In genomic region chr12:8498591-8499000, GRCm38 (mm10) we compare ENCODE assay signal across 8 mouse cellular contexts. TPM values are rescaled to one million over a fixed set of nuclear protein-coding genes. Genes with fewer than 3 reads are reported as not detected.
DNase-seq lines count a peak whose midpoint lies in the region; ATAC-seq lines count a peak whose summit lies in the region.

No protein-coding gene starts in this region.

- peaks cover 42% of the 10 kb centered on the region for H3K4me1 ChIP-seq in forebrain, embryonic 12.5 days
- peaks cover 28% of the 10 kb centered on the region for H3K4me1 ChIP-seq in hindbrain, embryonic 16.5 days (ENCODE audit: control insufficient read depth, insufficient read depth, low read depth, low read length)
- H3K4me1 ChIP-seq in liver, embryonic 11.5 days (replicated peaks; ENCODE audit: control insufficient read depth, insufficient read depth, low read length), result peaks cover 26% of the 10 kb centered on the region
- peaks cover 35% of the 10 kb centered on the region for H3K4me1 ChIP-seq in neural tube, embryonic 12.5 days

- WGBS in forebrain, embryonic 12.5 days, result 1% methylated on average over 13 of the region's 13 CpGs
- under 1% methylated on average over 10 of the region's 13 CpGs for WGBS in hindbrain, embryonic 16.5 days
- WGBS in liver, embryonic 11.5 days, result 8% methylated on average over 13 of the region's 13 CpGs
- under 1% methylated on average over 13 of the region's 13 CpGs for WGBS in neural tube, embryonic 12.5 days

- H3K4me3 ChIP-seq in forebrain, embryonic 12.5 days (replicated peaks), result peak overlapping the region; percentile 82
- H3K4me3 ChIP-seq in hindbrain, embryonic 16.5 days (ENCODE audit: low read length), result peak overlapping the region; percentile 93
- H3K4me3 ChIP-seq in liver, embryonic 11.5 days (ENCODE audit: low read depth, low read length), result peak overlapping the region; percentile 75
- H3K4me3 ChIP-seq in neural tube, embryonic 12.5 days, result peak overlapping the region; percentile 86

- H3K9ac ChIP-seq in forebrain, embryonic 12.5 days, result peak overlapping the region; percentile 96
- peak overlapping the region; percentile 85 for H3K9ac ChIP-seq in hindbrain, embryonic 16.5 days (ENCODE audit: low read depth, low read length)
- peak overlapping the region; percentile 85 for H3K9ac ChIP-seq in liver, embryonic 11.5 days (ENCODE audit: low read depth, low read length)
- peak overlapping the region; percentile 99 for H3K9ac ChIP-seq in neural tube, embryonic 12.5 days

- intact Hi-C loops in gastrocnemius, postnatal 36 days (cut with DNase I), result loop anchor here (5.0 kb wide), 1 partner anchor 111 kb away; no protein-coding TSS in a partner anchor

- peak; percentile 4; the same call in 1 of the 2 replicates for ATAC-seq in forebrain, embryonic 12.5 days (ENCODE audit: low FRiP score)
- no peak for ATAC-seq in hindbrain, embryonic 16.5 days
- ATAC-seq in liver, embryonic 11.5 days (replicated peaks; ENCODE audit: low FRiP score), result no peak; the same call in 1 of the 2 replicates
- ATAC-seq in neural tube, embryonic 12.5 days (ENCODE audit: low FRiP score, low read depth), result peak; percentile 6

- H3K4me2 ChIP-seq in forebrain, embryonic 12.5 days, result peak overlapping the region; percentile 93
- H3K4me2 ChIP-seq in hindbrain, embryonic 16.5 days (ENCODE audit: low read length), result peak overlapping the region; percentile 93
- H3K4me2 ChIP-seq in liver, embryonic 11.5 days, result peak overlapping the region; percentile 95
- H3K4me2 ChIP-seq in neural tube, embryonic 12.5 days (replicated peaks), result peak overlapping the region; percentile 90

- H3K27me3 ChIP-seq in forebrain, embryonic 12.5 days, result no peaks in the 10 kb centered on the region
- H3K27me3 ChIP-seq in hindbrain, embryonic 16.5 days (replicated peaks; ENCODE audit: control insufficient read depth, insufficient read depth, low read length), result no peaks in the 10 kb centered on the region
- H3K27me3 ChIP-seq in liver, embryonic 11.5 days (replicated peaks; ENCODE audit: control insufficient read depth, insufficient read depth, low read length), result no peaks in the 10 kb centered on the region
- H3K27me3 ChIP-seq in neural tube, embryonic 12.5 days (replicated peaks), result no peaks in the 10 kb centered on the region

- no peaks in the 10 kb centered on the region for H3K36me3 ChIP-seq in forebrain, embryonic 12.5 days (replicated peaks)
- H3K36me3 ChIP-seq in hindbrain, embryonic 16.5 days (ENCODE audit: control insufficient read depth, insufficient read depth, low read length), result no peaks in the 10 kb centered on the region
- no peaks in the 10 kb centered on the region for H3K36me3 ChIP-seq in liver, embryonic 11.5 days (ENCODE audit: control insufficient read depth, insufficient read depth, low read length)
- H3K36me3 ChIP-seq in neural tube, embryonic 12.5 days, result no peaks in the 10 kb centered on the region

- H3K27ac ChIP-seq in forebrain, embryonic 12.5 days, result peak overlapping the region; percentile 100
- H3K27ac ChIP-seq in hindbrain, embryonic 16.5 days (ENCODE audit: low read depth, low read length), result peak overlapping the region; percentile 99
- H3K27ac ChIP-seq in liver, embryonic 11.5 days (ENCODE audit: low read depth, low read length), result peak overlapping the region; percentile 95
- H3K27ac ChIP-seq in neural tube, embryonic 12.5 days, result peak overlapping the region; percentile 99

- no peaks in the 10 kb centered on the region for H3K9me3 ChIP-seq in forebrain, embryonic 12.5 days
- H3K9me3 ChIP-seq in hindbrain, embryonic 16.5 days (ENCODE audit: control insufficient read depth, low read length), result no peaks in the 10 kb centered on the region
- H3K9me3 ChIP-seq in liver, embryonic 11.5 days (ENCODE audit: control insufficient read depth, low read length), result no peaks in the 10 kb centered on the region
- no peaks in the 10 kb centered on the region for H3K9me3 ChIP-seq in neural tube, embryonic 12.5 days

- DNase-seq in gastrocnemius, postnatal 10 days, result peak; percentile 52
- no peak for DNase-seq in gastrocnemius, postnatal 36 days
- DNase-seq in R1 (ENCODE audit: low read depth, low spot score), result peak; percentile 23
- DNase-seq in liver, embryonic 11.5 days (ENCODE audit: low spot score), result no peak
- DNase-seq in spleen, postnatal 36 days (ENCODE audit: low spot score in 2 of 2), result no peak

RNA-seq across cellular contexts. Expression of gene Rhob, which starts 1.2 kb away (rescaled TPM):
- 10 to 100 TPM; 80.5 to 82.4 TPM for total RNA-seq in gastrocnemius, postnatal 10 days (2021)
- total RNA-seq in gastrocnemius, postnatal 36 days (2021), result 10 to 100 TPM; 50.7 to 56.4 TPM
- 44.9 and 55.5 TPM in 2 replicates for polyA plus RNA-seq in forebrain, embryonic 12.5 days (2016; fragmentation: Nextera tagmentation; extraction: Ambion mirVana)
- 81.3 and 86.9 TPM in 2 replicates for polyA plus RNA-seq in hindbrain, embryonic 16.5 days (2015; fragmentation: Nextera tagmentation; extraction: Ambion mirVana)
- polyA plus RNA-seq in liver, embryonic 11.5 days (2014; fragmentation: Nextera tagmentation; extraction: Ambion mirVana), result 19.5 and 23.2 TPM in 2 replicates
- 92.0 and 92.6 TPM in 2 replicates for polyA plus RNA-seq in neural tube, embryonic 12.5 days (2016; fragmentation: Nextera tagmentation; extraction: Ambion mirVana)

Comparison
In these comparisons a context has a peak if more than half of its experiments do, and no peak if none do; other contexts are left out.
1. DNase-seq: peak in gastrocnemius, postnatal 10 days (single experiment) and R1 (single experiment); none in gastrocnemius, postnatal 36 days (0 of 2), liver, embryonic 11.5 days (single experiment) and spleen, postnatal 36 days (0 of 2).
2. ATAC-seq: peak in forebrain, embryonic 12.5 days (single experiment) and neural tube, embryonic 12.5 days (single experiment); none in hindbrain, embryonic 16.5 days (single experiment) and liver, embryonic 11.5 days (single experiment).
3. Peak in every context shown above with its lines, with median percentiles within 50 percentile points of each other: H3K27ac ChIP-seq, H3K4me2 ChIP-seq, H3K4me3 ChIP-seq and H3K9ac ChIP-seq.